Mouse (Mus musculus) hematopoietic stem cell, adult 5-6 weeks (primary cell): ENCODE data around the gene Thoc2. TPM values are rescaled to one million over a fixed set of nuclear protein-coding genes. Genes with fewer than 3 reads are reported as not detected.
"Not testable (repeated sequence)": the region's sequence is repeated elsewhere in the genome, so short reads cannot be mapped to it uniquely, and the experiment has no call there.

ENCODE experiments used
- ATAC-seq, 2 experiments: fragments of 125-278 bp in 1 of 2; replicated peaks in 1 of 2; 2 replicates each; pipeline ENCODE4 v1.8.0; 2016 to 2017; ENCODE audit warnings: inconsistent platforms in 2 of 2, mild to moderate bottlenecking in 2 of 2, moderate number of reproducible peaks in 2 of 2, low read depth in 1 of 2, moderate TSS enrichment in 1 of 2; ENCODE audit not compliant: low FRiP score in 2 of 2, poor library complexity in 2 of 2, severe bottlenecking in 2 of 2, insufficient read depth in 1 of 2, low TSS enrichment in 1 of 2
- total RNA-seq: library from RNA; stranded (forward); fragments of 172-1452, 232-1000 nt; gene quantifications from 2 replicates; pipeline ENCODE4 v1.2.3, GENCODE M21; 2017

Thoc2 gene
- 113 and 144 TPM in 2 replicates for total RNA-seq

GRCm38 (mm10) chrX:41920574-41920973, at the start of gene Thoc2:
TSS of gene Thoc2 (minus strand) at chrX:41920674.
- ATAC-seq = no peak

GRCm38 (mm10) chrX:41970096-41970495, 49.6 kb upstream of the Thoc2 start:
- ATAC-seq = no peak

GRCm38 (mm10) chrX:41969341-41969740, 48.9 kb upstream of the Thoc2 start:
- 0 out of 4 replicates have a peak, but pooled peaks of 1 of the 2 experiments have one; percentile 27 for ATAC-seq

- no peak for ATAC-seq
Observed at GRCm38 (mm10) chrX:41957161-41957560, 36.7 kb upstream of the Thoc2 start.

- no peak for ATAC-seq
Observed at GRCm38 (mm10) chrX:41941840-41942239, 21.4 kb upstream of the Thoc2 start.

- ATAC-seq = not testable (repeated sequence)
Observed at GRCm38 (mm10) chrX:41931821-41932220, 11.3 kb upstream of the Thoc2 start.

- no peak for ATAC-seq
Observed at GRCm38 (mm10) chrX:41924708-41925107, 4.2 kb upstream of the Thoc2 start.

- ATAC-seq = no peak; a peak in 1 of 4 replicates
Observed at GRCm38 (mm10) chrX:41912061-41912401, 8.4 kb downstream of the Thoc2 start.

- ATAC-seq = peak; percentile 98
Observed at GRCm38 (mm10) chrX:41911390-41912060, 8.9 kb downstream of the Thoc2 start.

- no peak for ATAC-seq
Observed at GRCm38 (mm10) chrX:41910981-41911380, 9.5 kb downstream of the Thoc2 start.

- no peak for ATAC-seq
Observed at GRCm38 (mm10) chrX:41910471-41910870, 10.0 kb downstream of the Thoc2 start.

GRCm38 (mm10) chrX:41884759-41885505, 35.5 kb downstream of the Thoc2 start:
- no peak for ATAC-seq

- no peak for ATAC-seq
Observed at GRCm38 (mm10) chrX:41876581-41876980, 43.9 kb downstream of the Thoc2 start.

- no peak for ATAC-seq
Observed at GRCm38 (mm10) chrX:41837823-41838222, 82.7 kb downstream of the Thoc2 start.

GRCm38 (mm10) chrX:41805592-41805991, 114.9 kb downstream of the Thoc2 start:
- no peak for ATAC-seq

- no peak for ATAC-seq
Observed at GRCm38 (mm10) chrX:41793303-41793702, 127.2 kb downstream of the Thoc2 start.
